Mouse (Mus musculus) kidney, postnatal 0 days (tissue): ENCODE data around the gene Abcb1a. TPM values are rescaled to one million over a fixed set of nuclear protein-coding genes. Genes with fewer than 3 reads are reported as not detected.

ENCODE experiments used
- ATAC-seq: fragments of 200-750 bp; cut with Nextera tagmentation; replicated peaks from 2 replicates; pipeline ENCODE4 v1.8.0; 2017; ENCODE audit warnings: low read depth, moderate number of reproducible peaks, moderate TSS enrichment, moderate library complexity; ENCODE audit not compliant: low FRiP score
- DNase-seq: peaks from one replicate; pipeline ENCODE4 v3.0.0-alpha.2; 2016; ENCODE audit warnings: low spot score
- H3K27ac ChIP-seq: fragments of 300-500 bp; sonication (generic); 2 replicates; pipeline ENCODE4 v1.5.1; 2014; ENCODE audit warnings: mild to moderate bottlenecking
- H3K27me3 ChIP-seq: fragments of 300-500 bp; sonication (generic); 2 replicates; pipeline ENCODE4 v1.6.1; 2014; ENCODE audit warnings: low read length, mixed read lengths; ENCODE audit not compliant: insufficient read depth
- H3K36me3 ChIP-seq: fragments of 300-500 bp; sonication (generic); 2 replicates; pipeline ENCODE4 v1.6.1; 2014; ENCODE audit warnings: low read length, mixed read lengths; ENCODE audit not compliant: insufficient read depth
- H3K4me1 ChIP-seq: fragments of 300-500 bp; sonication (generic); replicated peaks from 2 replicates; pipeline ENCODE4 v1.6.1; 2014; ENCODE audit warnings: antibody characterized with exemption, low read length, mixed read lengths; ENCODE audit not compliant: insufficient read depth
- H3K4me2 ChIP-seq: fragments of 300-500 bp; sonication (generic); 2 replicates; pipeline ENCODE4 v1.6.1; 2014; ENCODE audit warnings: mild to moderate bottlenecking, low read length, moderate library complexity, mixed read lengths
- H3K4me3 ChIP-seq: fragments of 300-500 bp; sonication (generic); replicated peaks from 2 replicates; pipeline ENCODE4 v1.5.1; 2014; ENCODE audit warnings: low read depth, low read length
- H3K9ac ChIP-seq: fragments of 300-500 bp; sonication (generic); 2 replicates; pipeline ENCODE4 v1.6.1; 2014; ENCODE audit warnings: low read depth, low read length
- H3K9me3 ChIP-seq: fragments of 300-500 bp; sonication (generic); replicated peaks from 2 replicates; pipeline ENCODE4 v1.6.1; 2016; ENCODE audit warnings: low read length, inconsistent platforms, mixed read lengths
- CTCF ChIP-seq: IDR thresholded peaks from 2 replicates; pipeline ENCODE4 v1.5.1; 2016; ENCODE audit warnings: antibody characterized with exemption, low read depth, mild to moderate bottlenecking, moderate library complexity
- WGBS: fragments of 180-500 bp; shearing (Covaris S2); extraction: QIAGEN DNeasy Blood & Tissue Kit; methylation state at CpG from one replicate; pipeline ENCODE4 v1.1.7; 2014; 5-methylcytosine and 5-hydroxymethylcytosine counted together
- polyA plus RNA-seq: library from polyadenylated mRNA; unstranded; fragments of >200 nt; fragmentation: Nextera tagmentation; extraction: Ambion mirVana; gene quantifications from 2 replicates; pipeline ENCODE4 v1.2.1, GENCODE M21; 2015

The Abcb1a gene
- polyA plus RNA-seq, 1 experiment from 2014 or later = 0.43 TPM

DNA sequence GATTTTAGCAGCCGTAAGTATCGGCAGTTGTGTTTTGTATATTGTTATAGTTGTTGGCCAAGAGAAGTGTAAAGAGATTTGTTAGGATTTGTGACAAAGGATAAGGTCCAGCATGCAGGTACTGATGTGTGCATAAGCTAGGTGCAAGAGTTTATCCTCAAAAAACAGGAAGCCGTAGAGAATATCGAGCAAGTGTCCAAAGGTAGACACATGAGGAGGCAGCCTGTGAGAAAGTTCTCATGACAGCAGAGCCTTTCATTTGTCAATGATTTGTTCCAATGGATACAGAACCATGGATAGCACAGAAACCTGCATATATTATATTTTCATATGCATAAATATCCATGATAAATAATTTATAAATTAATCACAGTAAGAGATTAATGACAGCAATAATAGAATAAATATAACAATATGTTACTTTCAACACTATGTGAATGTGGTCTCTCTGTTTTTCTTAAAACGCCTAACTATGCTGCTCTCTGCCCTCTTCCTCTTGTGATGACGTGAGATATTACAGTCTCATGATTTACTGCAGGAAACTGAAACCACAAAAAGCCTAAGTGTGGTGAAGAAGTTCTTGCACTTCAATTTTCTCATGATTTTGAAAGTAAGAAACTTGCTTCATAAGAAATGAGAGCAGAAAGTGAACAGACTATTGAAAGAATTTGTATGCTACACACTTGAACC lies 15.5 kb downstream of the Abcb1a start:
- no peak overlapping the region for H3K27ac ChIP-seq
- H3K9me3 ChIP-seq = no peaks in the 10 kb centered on the region
- no peak overlapping the region for H3K4me2 ChIP-seq
- no peak overlapping the region for H3K9ac ChIP-seq
- no peaks in the 10 kb centered on the region for H3K27me3 ChIP-seq
- no peaks in the 10 kb centered on the region for H3K36me3 ChIP-seq
- no peak for DNase-seq
- TF ChIP-seq CTCF = no peak
- no peak overlapping the region for H3K4me3 ChIP-seq
- no peaks in the 10 kb centered on the region for H3K4me1 ChIP-seq
- WGBS = 72% methylated on average over 6 of the region's 6 CpGs
- no peak for ATAC-seq

DNA sequence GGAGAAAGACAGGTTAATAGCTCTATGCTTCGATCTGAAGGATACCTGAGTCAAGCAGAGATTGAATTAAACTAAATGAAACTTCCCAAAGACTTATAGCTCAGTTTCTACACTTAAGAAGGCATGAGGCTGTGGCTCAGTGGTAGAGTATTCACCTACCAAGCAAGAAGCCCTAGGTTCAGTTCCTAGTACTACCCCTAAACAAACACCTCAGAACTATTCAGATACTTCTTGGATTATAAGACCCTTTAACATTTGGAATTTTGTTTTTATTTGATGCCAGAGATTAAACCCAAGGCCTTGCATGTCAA lies 16.0 kb downstream of the Abcb1a start:
- H3K4me2 ChIP-seq = no peak overlapping the region
- WGBS = 74% methylated on average over 1 of the region's 1 CpGs
- TF ChIP-seq CTCF = no peak
- H3K9me3 ChIP-seq = no peaks in the 10 kb centered on the region
- no peaks in the 10 kb centered on the region for H3K36me3 ChIP-seq
- H3K27ac ChIP-seq = no peak overlapping the region
- H3K27me3 ChIP-seq = no peaks in the 10 kb centered on the region
- H3K9ac ChIP-seq = no peak overlapping the region
- no peak for DNase-seq
- no peak overlapping the region for H3K4me3 ChIP-seq
- no peak for ATAC-seq
- H3K4me1 ChIP-seq = no peaks in the 10 kb centered on the region

GRCm38 (mm10) chr5:8681166-8681565 lies 21.3 kb downstream of the Abcb1a start:
- no peaks in the 10 kb centered on the region for H3K9me3 ChIP-seq
- no peaks in the 10 kb centered on the region for H3K36me3 ChIP-seq
- H3K27me3 ChIP-seq = no peaks in the 10 kb centered on the region
- 62% methylated on average over 3 of the region's 3 CpGs for WGBS
- no peak overlapping the region for H3K4me2 ChIP-seq
- H3K9ac ChIP-seq = no peak overlapping the region
- no peak overlapping the region for H3K27ac ChIP-seq
- DNase-seq (no peak), ATAC-seq (no peak)
- TF ChIP-seq CTCF = no peak
- H3K4me1 ChIP-seq = no peaks in the 10 kb centered on the region
- H3K4me3 ChIP-seq = no peak overlapping the region

DNA sequence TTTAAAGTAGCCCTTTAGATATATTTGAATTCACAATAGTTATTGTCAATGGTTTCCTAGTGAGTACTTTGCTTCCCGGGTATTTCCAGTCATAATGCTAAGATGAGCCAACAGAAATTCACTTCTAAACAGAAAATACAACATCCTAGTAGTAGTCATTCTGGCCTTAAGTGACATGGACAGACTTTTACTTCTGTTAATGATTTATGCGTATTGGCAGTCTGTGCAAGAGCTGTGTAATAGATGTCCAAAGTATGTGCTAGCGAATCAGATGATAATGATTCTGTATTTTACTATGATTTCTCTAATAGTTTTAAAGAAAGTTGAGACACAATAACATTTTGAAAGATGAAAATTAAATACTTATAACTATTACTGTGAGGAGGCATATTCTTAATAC lies 23.8 kb downstream of the Abcb1a start:
- DNase-seq = no peak
- 85% methylated on average over 3 of the region's 3 CpGs for WGBS

GRCm38 (mm10) chr5:8686071-8686470 lies 26.2 kb downstream of the Abcb1a start:
- ATAC-seq (no peak), DNase-seq (no peak)
- H3K4me1 ChIP-seq = no peaks in the 10 kb centered on the region
- H3K36me3 ChIP-seq = no peaks in the 10 kb centered on the region
- no peak overlapping the region for H3K4me3 ChIP-seq
- H3K27me3 ChIP-seq = no peaks in the 10 kb centered on the region
- no peak for TF ChIP-seq CTCF
- no peak overlapping the region for H3K27ac ChIP-seq
- WGBS = 62% methylated on average over 2 of the region's 2 CpGs
- no peaks in the 10 kb centered on the region for H3K9me3 ChIP-seq
- no peak overlapping the region for H3K4me2 ChIP-seq
- H3K9ac ChIP-seq = no peak overlapping the region

More for the DNA sequence above, 23.8 kb downstream of the Abcb1a start:
- TF ChIP-seq CTCF = no peak
- Histone ChIP-seq H3K4me2 (no peak overlapping the region), H3K9ac (no peak overlapping the region), H3K27me3 (no peaks in the 10 kb centered on the region), H3K36me3 (no peaks in the 10 kb centered on the region), H3K27ac (no peak overlapping the region), H3K9me3 (no peaks in the 10 kb centered on the region), H3K4me1 (no peaks in the 10 kb centered on the region), H3K4me3 (no peak overlapping the region)
- no peak for ATAC-seq

DNA sequence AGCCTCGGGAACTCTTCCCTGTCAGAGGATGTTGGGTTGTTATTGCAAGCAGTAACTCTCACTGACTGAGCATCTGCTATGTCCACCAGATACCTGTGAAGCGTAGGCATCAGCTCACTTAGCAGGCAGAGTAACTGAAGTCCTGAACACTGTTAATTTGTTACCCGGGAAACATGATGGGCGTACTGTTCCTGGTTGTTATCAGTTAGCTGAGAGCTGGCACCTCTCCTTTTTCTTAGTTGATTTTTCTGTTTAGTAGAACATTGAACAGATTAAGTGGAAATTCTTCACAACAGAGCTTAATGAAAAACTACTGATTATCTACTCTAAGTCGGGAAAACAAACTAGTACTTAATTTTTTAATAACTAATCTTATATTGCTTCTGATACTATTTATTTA lies 27.7 kb downstream of the Abcb1a start:
- DNase-seq = no peak
- Histone ChIP-seq H3K9ac (no peak overlapping the region), H3K4me2 (no peak overlapping the region), H3K9me3 (no peaks in the 10 kb centered on the region), H3K4me3 (no peak overlapping the region), H3K27ac (no peak overlapping the region), H3K36me3 (no peaks in the 10 kb centered on the region), H3K27me3 (no peaks in the 10 kb centered on the region), H3K4me1 (no peaks in the 10 kb centered on the region)
- WGBS = 72% methylated on average over 5 of the region's 5 CpGs
- TF ChIP-seq CTCF = no peak
- no peak for ATAC-seq

GRCm38 (mm10) chr5:8716061-8716460 lies 56.2 kb downstream of the Abcb1a start:
- no peaks in the 10 kb centered on the region for H3K27me3 ChIP-seq
- no peak overlapping the region for H3K4me2 ChIP-seq
- no peak overlapping the region for H3K27ac ChIP-seq
- DNase-seq = no peak
- no peaks in the 10 kb centered on the region for H3K36me3 ChIP-seq
- ATAC-seq = no peak
- no peaks in the 10 kb centered on the region for H3K4me1 ChIP-seq
- no peak overlapping the region for H3K4me3 ChIP-seq
- H3K9me3 ChIP-seq = no peaks in the 10 kb centered on the region
- no peak for TF ChIP-seq CTCF
- H3K9ac ChIP-seq = no peak overlapping the region
